Comparison of ENCODE assay signal across 26 mouse cellular contexts in genomic region chr5:108452422-108452821, GRCm38 (mm10). TPM values are rescaled to one million over a fixed set of nuclear protein-coding genes. Genes with fewer than 3 reads are reported as not detected.
"Had no signal": no experiment of that assay in that cellular context is flagged by ENCODE, and none has a peak within 500 bp of the region (broad histone marks: within the 10 kb centered on the region; RNA-seq: fewer than 3 reads in every experiment).

No protein-coding gene starts in this region.

- DNase-seq: forebrain, postnatal 0 days; gastrocnemius, postnatal 14 days; gastrocnemius, postnatal 36 days; heart, adult 11 months; heart, adult 2 months; heart, postnatal 4 days; kidney, adult 18-20 months; kidney, adult 8-10 months; kidney, postnatal 10 days; kidney, postnatal 25 days; kidney, postnatal 4 days; liver had no signal

- H3K9me3 ChIP-seq: heart, embryonic 13.5 days; heart, embryonic 15.5 days; hindbrain, embryonic 10.5 days; hindbrain, embryonic 12.5 days; intestine, embryonic 15.5 days; limb, embryonic 10.5 days; limb, embryonic 12.5 days had no signal

- H3K27ac ChIP-seq: heart, adult 2 months; heart, embryonic 13.5 days; heart, embryonic 15.5 days; hindbrain, embryonic 10.5 days; hindbrain, embryonic 12.5 days; hindbrain, embryonic 14.5 days; intestine, embryonic 15.5 days; left cerebral cortex, adult 2 months; limb, embryonic 10.5 days; limb, embryonic 12.5 days; liver, embryonic 14.5 days had no signal

- H3K4me3 ChIP-seq: heart, adult 2 months; heart, embryonic 13.5 days; heart, embryonic 15.5 days; hindbrain, embryonic 10.5 days; hindbrain, embryonic 12.5 days; intestine, embryonic 15.5 days; left cerebral cortex, adult 2 months; limb, embryonic 10.5 days; limb, embryonic 12.5 days had no signal

- H3K9ac ChIP-seq: forebrain, postnatal 0 days; heart, embryonic 13.5 days; heart, embryonic 15.5 days; hindbrain, embryonic 12.5 days; hindbrain, embryonic 14.5 days; intestine, embryonic 15.5 days; limb, embryonic 12.5 days; liver, embryonic 14.5 days had no signal

- ATAC-seq: forebrain, postnatal 0 days; hindbrain, embryonic 16.5 days; inflammation-experienced regulatory T-cells, adult 6 months; intestine, embryonic 15.5 days; intestine, postnatal 0 days had no signal

- H3K36me3 ChIP-seq: heart, embryonic 13.5 days; heart, embryonic 15.5 days; hindbrain, embryonic 10.5 days; hindbrain, embryonic 12.5 days; intestine, embryonic 15.5 days; limb, embryonic 10.5 days; limb, embryonic 12.5 days had no signal

- H3K4me1 ChIP-seq: limb, embryonic 12.5 days had no signal

- H3K27me3 ChIP-seq: heart, embryonic 15.5 days; intestine, embryonic 15.5 days had no signal

- H3K4me2 ChIP-seq: heart, embryonic 11.5 days; heart, embryonic 13.5 days; heart, embryonic 15.5 days; hindbrain, embryonic 12.5 days; hindbrain, embryonic 14.5 days; intestine, embryonic 15.5 days; limb, embryonic 12.5 days had no signal

RNA-seq across cellular contexts. Expression of gene Mfsd7a, which starts 3.7 kb away (rescaled TPM):
- polyA plus RNA-seq: inflammation-experienced regulatory T-cells, adult 6 months had no signal
